Mouse (Mus musculus) small intestine, adult 10 weeks (tissue): ENCODE results near the gene Ankrd34b. TPM values are rescaled to one million over a fixed set of nuclear protein-coding genes. Genes with fewer than 3 reads are reported as not detected.

ENCODE experiments used
- polyA plus RNA-seq: library from polyadenylated mRNA; stranded (reverse); fragments of 350-450 nt; fragmentation: Illumina TruSeq; extraction: RNeasy Lipid Tissue Mini Kit (QIAGEN cat#74804); gene quantifications from one replicate; pipeline ENCODE4 v1.2.3, GENCODE M21; 2014; ENCODE audit warnings: low replicate concordance

Gene Ankrd34b
- not detected for polyA plus RNA-seq

DNA sequence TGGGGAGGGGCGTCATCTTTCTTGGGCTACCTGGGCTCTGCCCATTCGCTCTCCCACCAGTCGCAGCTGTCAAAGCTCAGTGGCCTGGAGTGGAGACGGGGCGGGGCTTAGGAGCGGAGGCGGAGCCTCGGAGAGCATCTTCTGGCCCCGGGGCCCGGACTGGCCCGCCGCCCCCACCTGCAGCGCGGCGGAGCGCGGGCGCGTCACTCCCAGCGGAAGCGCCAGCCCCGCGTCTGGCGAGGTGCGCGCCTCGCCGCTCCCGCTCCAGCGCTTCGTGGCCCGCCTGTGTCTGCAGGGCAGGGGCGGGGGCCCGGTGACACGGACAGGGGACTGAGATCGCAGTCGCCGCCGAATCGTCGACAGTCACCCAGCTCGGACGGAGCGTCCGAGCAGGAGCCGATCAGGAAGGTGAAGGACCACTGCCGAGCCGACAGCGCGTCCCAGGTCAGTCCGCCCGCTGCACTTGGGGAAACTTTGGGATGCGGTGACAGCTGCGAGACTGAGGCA lies at the start of gene Ankrd34b:
Gene Ankrd34b (plus strand): TSS at position 139 of the 507 bp plus-strand sequence.

DNA sequence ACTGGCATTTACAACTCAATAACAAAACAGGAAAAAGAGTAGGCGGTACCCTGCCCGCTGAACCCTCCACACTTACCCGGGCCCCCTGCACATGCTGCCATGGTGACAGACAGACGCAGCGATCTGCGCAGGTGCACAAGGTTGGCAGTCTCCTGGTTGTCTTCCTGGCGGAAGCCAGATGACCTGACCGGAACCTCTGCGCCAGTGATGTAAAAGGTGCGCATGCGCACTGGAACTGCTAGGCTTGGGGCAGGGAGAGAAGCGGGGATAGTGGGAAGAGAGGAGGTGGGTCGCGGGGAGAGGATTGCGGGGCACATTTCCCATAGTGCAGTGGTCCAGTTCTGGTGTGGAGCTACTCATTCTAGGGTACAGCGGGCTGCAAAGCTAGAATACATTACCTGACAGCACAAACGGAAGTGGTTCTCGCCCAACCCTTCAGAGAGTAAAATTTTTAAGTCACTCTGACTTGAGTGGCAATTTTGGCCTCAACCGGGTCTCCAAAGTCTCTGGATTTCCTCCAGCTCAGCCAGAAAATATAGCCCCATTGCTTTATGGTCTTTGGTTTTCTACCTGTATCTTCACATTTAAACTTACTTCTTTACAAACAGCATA lies 58.3 kb downstream of the Ankrd34b start, which contains the start of gene Fam151b:
Gene Fam151b (minus strand): TSS at position 164 of the 612 bp plus-strand sequence.

Other genes starting within 250 kb of the Ankrd34b start
- gene Gm20379, start 119.9 kb upstream of the Ankrd34b start, polyA plus RNA-seq = not detected
- gene Dhfr, start 71.2 kb upstream of the Ankrd34b start, polyA plus RNA-seq = 55.5 TPM
- gene Msh3, start 70.9 kb upstream of the Ankrd34b start, polyA plus RNA-seq = 28.0 TPM
- gene Fam151b, start 58.1 kb downstream of the Ankrd34b start, polyA plus RNA-seq = 9.6 TPM
- gene Zfyve16, start 105.0 kb downstream of the Ankrd34b start, polyA plus RNA-seq = 19.9 TPM
- gene Spz1, start 150.3 kb downstream of the Ankrd34b start, polyA plus RNA-seq = 0.37 TPM
- 35.9 TPM for gene Serinc5, start 185.2 kb downstream of the Ankrd34b start, polyA plus RNA-seq